Mouse (Mus musculus): ENCODE results near the gene Fbxw2.

GRCm38 (mm10) chr2:34835669-34836068 lies 9.6 kb upstream of the Fbxw2 start:
- TF ChIP-seq CTCF (IDR thresholded peaks at IDR 0.05), result no peak
- TF ChIP-seq EP300 (IDR thresholded peaks at IDR 0.05), result no peak

All from lung, postnatal 0 days (tissue).